9 mouse cellular contexts compared by ENCODE assay signal in the genomic region with DNA sequence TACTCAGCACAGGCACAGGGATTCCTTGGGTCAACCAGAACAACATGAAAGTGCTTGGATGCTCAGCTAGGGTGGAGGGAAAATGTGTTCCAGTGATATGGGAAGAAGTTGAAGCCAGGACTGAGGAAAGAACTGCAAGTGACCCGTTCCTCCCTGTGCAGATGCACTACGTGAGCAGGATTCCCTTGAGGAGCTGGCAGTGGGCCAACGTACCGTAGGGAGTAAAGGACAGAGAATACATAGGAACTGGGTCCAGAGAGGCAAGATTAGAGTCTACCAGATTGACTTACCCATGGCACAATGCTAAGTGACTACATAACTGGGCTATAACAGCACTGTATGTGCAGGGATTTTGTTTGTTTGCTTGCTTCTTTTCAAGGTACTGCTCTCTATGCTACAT.
DNase-seq lines count a peak whose midpoint lies in the region; ATAC-seq and TF ChIP-seq lines count a peak whose summit lies in the region.
"Had no signal": no experiment of that assay in that cellular context is flagged by ENCODE, and none has a peak within 500 bp of the region (broad histone marks: within the 10 kb centered on the region; RNA-seq: fewer than 3 reads in every experiment).

No protein-coding gene starts in this region.

- 24% methylated on average over 4 of the region's 4 CpGs for WGBS in kidney, adult 2 months
- 58% methylated on average over 4 of the region's 4 CpGs for WGBS in kidney, embryonic 14.5 days
- WGBS in midbrain, embryonic 14.5 days: 57% methylated on average over 4 of the region's 4 CpGs

- H3K4me2 ChIP-seq in kidney, embryonic 14.5 days (replicated peaks; ENCODE audit: low read depth, low read length): no peak overlapping the region
- H3K4me2 ChIP-seq in midbrain, embryonic 14.5 days (ENCODE audit: low read length): no peak overlapping the region

- H3K9me3 ChIP-seq in kidney, embryonic 14.5 days (ENCODE audit: control insufficient read depth, low read length): no peaks in the 10 kb centered on the region
- no peaks in the 10 kb centered on the region for H3K9me3 ChIP-seq in midbrain, embryonic 14.5 days (ENCODE audit: control insufficient read depth, low read length)

- H3K27ac ChIP-seq in kidney, adult 2 months (ENCODE audit: insufficient read depth, low read depth, low read length): no peak overlapping the region
- H3K27ac ChIP-seq in kidney, embryonic 14.5 days (ENCODE audit: low read depth, low read length): no peak overlapping the region
- no peak overlapping the region for H3K27ac ChIP-seq in midbrain, embryonic 14.5 days (replicated peaks; ENCODE audit: low read depth, low read length)

- TF ChIP-seq CTCF in kidney, adult 2 months (conservative IDR thresholded peaks at IDR 0.05; ENCODE audit: insufficient read depth, insufficient read length, low read depth, low read length): no peak

- DNase-seq in cerebellum, postnatal 10 days: peak; percentile 48 to 61
- DNase-seq in kidney, adult 2 months: peak; percentile 28
- peak; percentile 10 for DNase-seq in NIH3T3 (ENCODE audit: low read depth)
- peak; percentile 33 for DNase-seq in kidney, postnatal 14 days
- no peak for DNase-seq in layer of hippocampus, postnatal 36 days
- DNase-seq in midbrain, embryonic 14.5 days: no peak
- DNase-seq: spleen, adult 18-20 months had no signal

- H3K27me3 ChIP-seq in kidney, adult 2 months (replicated peaks; ENCODE audit: control insufficient read depth, insufficient read depth, low read length): no peaks in the 10 kb centered on the region
- no peaks in the 10 kb centered on the region for H3K27me3 ChIP-seq in kidney, embryonic 14.5 days (ENCODE audit: control insufficient read depth, insufficient read depth, low read length)
- H3K27me3 ChIP-seq in midbrain, embryonic 14.5 days (ENCODE audit: control insufficient read depth, insufficient read depth, low read length): no peaks in the 10 kb centered on the region

- H3K9ac ChIP-seq in kidney, embryonic 14.5 days (ENCODE audit: low read depth, low read length): no peak overlapping the region
- H3K9ac ChIP-seq in midbrain, embryonic 14.5 days (replicated peaks; ENCODE audit: low read length): no peak overlapping the region

- H3K4me3 ChIP-seq in kidney, adult 2 months (ENCODE audit: insufficient read depth, low read depth, low read length): no peak overlapping the region
- H3K4me3 ChIP-seq in kidney, embryonic 14.5 days (ENCODE audit: low read length): no peak overlapping the region
- H3K4me3 ChIP-seq in midbrain, embryonic 14.5 days (replicated peaks; ENCODE audit: low read depth, low read length): no peak overlapping the region

- H3K4me1 ChIP-seq in kidney, adult 2 months (ENCODE audit: control insufficient read depth, insufficient read depth, low read length): no peaks in the 10 kb centered on the region
- no peaks in the 10 kb centered on the region for H3K4me1 ChIP-seq in kidney, embryonic 14.5 days (ENCODE audit: control insufficient read depth, insufficient read depth, low read length)
- H3K4me1 ChIP-seq in midbrain, embryonic 14.5 days (ENCODE audit: control insufficient read depth, insufficient read depth, low read length): no peaks in the 10 kb centered on the region

- H3K36me3 ChIP-seq in kidney, adult 2 months (ENCODE audit: control insufficient read depth, insufficient read depth, low read length): no peaks in the 10 kb centered on the region
- no peaks in the 10 kb centered on the region for H3K36me3 ChIP-seq in kidney, embryonic 14.5 days (ENCODE audit: control insufficient read depth, insufficient read depth, low read length)
- no peaks in the 10 kb centered on the region for H3K36me3 ChIP-seq in midbrain, embryonic 14.5 days (ENCODE audit: control insufficient read depth, insufficient read depth, low read length)

- ATAC-seq in cerebellum, adult (ENCODE audit: insufficient number of reproducible peaks, low FRiP score, low TSS enrichment): no peak
- ATAC-seq in kidney, embryonic 14.5 days (ENCODE audit: low FRiP score, low TSS enrichment): no peak
- no peak for ATAC-seq in midbrain, embryonic 14.5 days (ENCODE audit: low FRiP score, low TSS enrichment)

- TF ChIP-seq POLR2A in kidney, adult 2 months (IDR thresholded peaks at IDR 0.05; ENCODE audit: low read depth, low read length): no peak

Comparison
In these comparisons a context has a peak if more than half of its experiments do, and no peak if none do; other contexts are left out.
1. DNase-seq: peak in cerebellum, postnatal 10 days (2 of 2), kidney, adult 2 months (single experiment), NIH3T3 (single experiment) and kidney, postnatal 14 days (single experiment); none in layer of hippocampus, postnatal 36 days (0 of 2) and midbrain, embryonic 14.5 days (single experiment).